19 mouse cellular contexts compared by ENCODE assay signal in genomic region chr11:95080783-95081182, GRCm38 (mm10). TPM values are rescaled to one million over a fixed set of nuclear protein-coding genes. Genes with fewer than 3 reads are reported as not detected.
"Had no signal": no experiment of that assay in that cellular context is flagged by ENCODE, and none has a peak within 500 bp of the region (broad histone marks: within the 10 kb centered on the region; RNA-seq: fewer than 3 reads in every experiment).

No protein-coding gene starts in this region.

- H3K4me3 ChIP-seq: layer of hippocampus, adult 2 months; limb, embryonic 10.5 days; limb, embryonic 13.5 days; liver, embryonic 12.5 days; liver, embryonic 15.5 days had no signal

- H3K9me3 ChIP-seq: limb, embryonic 10.5 days; limb, embryonic 13.5 days; liver, embryonic 12.5 days; liver, embryonic 15.5 days had no signal

- ATAC-seq: inflammation-experienced regulatory T-cells, adult 6 months; intestine, embryonic 16.5 days; liver, embryonic 12.5 days had no signal

- DNase-seq: layer of hippocampus, adult 9-11 months; liver; lung, adult 18-20 months; lung, postnatal 10 days; lung, postnatal 36 days; midbrain, embryonic 14.5 days; thymus, adult 18-20 months; thymus, postnatal 36 days had no signal

- H3K27ac ChIP-seq: layer of hippocampus, adult 2 months; limb, embryonic 10.5 days; limb, embryonic 13.5 days; liver, embryonic 12.5 days; liver, embryonic 15.5 days had no signal

- H3K36me3 ChIP-seq: limb, embryonic 10.5 days; limb, embryonic 13.5 days; liver, embryonic 12.5 days; liver, embryonic 15.5 days had no signal

- H3K4me2 ChIP-seq: limb, embryonic 13.5 days; liver, embryonic 12.5 days; liver, embryonic 15.5 days; midbrain, embryonic 11.5 days had no signal

- H3K9ac ChIP-seq: limb, embryonic 13.5 days; liver, embryonic 12.5 days; liver, embryonic 15.5 days had no signal

RNA-seq across cellular contexts. Expression of gene Dlx3, which starts 39.1 kb away (rescaled TPM):
- polyA plus RNA-seq: inflammation-experienced regulatory T-cells, adult 6 months; midbrain, postnatal 0 days; neural tube, embryonic 14.5 days; spleen, adult 2 months had no signal
